Mouse (Mus musculus): Measurements from ENCODE around the gene Hectd4. TPM values are rescaled to one million over a fixed set of nuclear protein-coding genes. Genes with fewer than 3 reads are reported as not detected.

Hectd4 gene
- polyA plus RNA-seq, 1 experiment from 2014 or later, result 7.6 TPM

- Histone ChIP-seq H3K4me2 (peak overlapping the region; percentile 63), H3K27ac (peak overlapping the region; percentile 99), H3K9me3 (replicated peaks) (no peaks in the 10 kb centered on the region), H3K4me1 (replicated peaks) (peaks cover 93% of the 10 kb centered on the region), H3K27me3 (no peaks in the 10 kb centered on the region), H3K36me3 (peaks cover 15% of the 10 kb centered on the region), H3K9ac (peak overlapping the region; percentile 75), H3K4me3 (replicated peaks) (peak overlapping the region; percentile 37)
- DNase-seq (peak; percentile 87), ATAC-seq (ENCODE audit: low read depth) (peak; percentile 97)
- 16% methylated on average over 5 of the region's 5 CpGs for WGBS (ENCODE audit: insufficient replicate concordance)
Observed at GRCm38 (mm10) chr5:121236171-121236570, 16.2 kb downstream of the Hectd4 start.

- Histone ChIP-seq H3K9ac (peak overlapping the region; percentile 44), H3K27ac (peak overlapping the region; percentile 99), H3K4me1 (replicated peaks) (peaks cover 95% of the 10 kb centered on the region), H3K4me3 (replicated peaks) (no peak overlapping the region), H3K27me3 (no peaks in the 10 kb centered on the region), H3K36me3 (peaks cover 8% of the 10 kb centered on the region), H3K4me2 (peak overlapping the region; percentile 12; the same call in 1 of the 2 replicates), H3K9me3 (replicated peaks) (no peaks in the 10 kb centered on the region)
- no peak for DNase-seq
- no peak for ATAC-seq (ENCODE audit: low read depth)
- 72% methylated on average over 2 of the region's 2 CpGs for WGBS (ENCODE audit: insufficient replicate concordance)
Observed at GRCm38 (mm10) chr5:121238208-121238607, 18.2 kb downstream of the Hectd4 start.

GRCm38 (mm10) chr5:121239846-121240245 lies 19.8 kb downstream of the Hectd4 start:
- peaks cover 95% of the 10 kb centered on the region for H3K4me1 ChIP-seq (replicated peaks)
- H3K9ac ChIP-seq, result peak overlapping the region; percentile 67
- H3K9me3 ChIP-seq (replicated peaks), result no peaks in the 10 kb centered on the region
- WGBS (ENCODE audit: insufficient replicate concordance), result 59% methylated on average over 5 of the region's 5 CpGs
- no peaks in the 10 kb centered on the region for H3K27me3 ChIP-seq
- H3K4me3 ChIP-seq (replicated peaks), result no peak overlapping the region
- H3K27ac ChIP-seq, result peak overlapping the region; percentile 99
- no peak for DNase-seq
- H3K36me3 ChIP-seq, result peaks cover 13% of the 10 kb centered on the region
- ATAC-seq (ENCODE audit: low read depth), result no peak
- peak overlapping the region; percentile 37 for H3K4me2 ChIP-seq

- peak overlapping the region; percentile 99 for H3K27ac ChIP-seq
- 0 out of 2 replicates have a peak, but pooled peaks cover 8% of the 10 kb centered on the region for H3K36me3 ChIP-seq
- peak overlapping the region; percentile 9; the same call in 1 of the 2 replicates for H3K4me3 ChIP-seq (replicated peaks)
- peaks cover 97% of the 10 kb centered on the region for H3K4me1 ChIP-seq (replicated peaks)
- H3K9me3 ChIP-seq (replicated peaks), result no peaks in the 10 kb centered on the region
- H3K4me2 ChIP-seq, result peak overlapping the region; percentile 71
- H3K9ac ChIP-seq, result peak overlapping the region; percentile 75
- DNase-seq (no peak), ATAC-seq (ENCODE audit: low read depth) (no peak)
- H3K27me3 ChIP-seq, result no peaks in the 10 kb centered on the region
Observed at GRCm38 (mm10) chr5:121241182-121241581, 21.2 kb downstream of the Hectd4 start.

GRCm38 (mm10) chr5:121242261-121242660 lies 22.2 kb downstream of the Hectd4 start:
- 8% methylated on average over 1 of the region's 1 CpGs for WGBS (ENCODE audit: insufficient replicate concordance)
- ATAC-seq (ENCODE audit: low read depth) (peak; percentile 67), DNase-seq (no peak)
- H3K4me1 ChIP-seq (replicated peaks), result peaks cover 97% of the 10 kb centered on the region
- peaks cover 9% of the 10 kb centered on the region; the same call in 1 of the 2 replicates for H3K36me3 ChIP-seq
- H3K9me3 ChIP-seq (replicated peaks), result no peaks in the 10 kb centered on the region
- H3K4me3 ChIP-seq (replicated peaks), result peak overlapping the region; percentile 35
- peak overlapping the region; percentile 71 for H3K4me2 ChIP-seq
- H3K9ac ChIP-seq, result peak overlapping the region; percentile 75
- peak overlapping the region; percentile 99 for H3K27ac ChIP-seq
- H3K27me3 ChIP-seq, result no peaks in the 10 kb centered on the region

GRCm38 (mm10) chr5:121242701-121243100 lies 22.7 kb downstream of the Hectd4 start:
- ATAC-seq (ENCODE audit: low read depth), result peak; percentile 76
- DNase-seq, result peak; percentile 77
- no peaks in the 10 kb centered on the region for H3K9me3 ChIP-seq (replicated peaks)
- peak overlapping the region; percentile 35 for H3K4me3 ChIP-seq (replicated peaks)
- H3K36me3 ChIP-seq, result peaks cover 13% of the 10 kb centered on the region; the same call in 1 of the 2 replicates
- peaks cover 98% of the 10 kb centered on the region for H3K4me1 ChIP-seq (replicated peaks)
- H3K27ac ChIP-seq, result peak overlapping the region; percentile 99
- H3K4me2 ChIP-seq, result peak overlapping the region; percentile 71
- WGBS (ENCODE audit: insufficient replicate concordance), result 34% methylated on average over 1 of the region's 1 CpGs
- H3K27me3 ChIP-seq, result no peaks in the 10 kb centered on the region
- peak overlapping the region; percentile 75 for H3K9ac ChIP-seq

- DNase-seq (peak; percentile 60), ATAC-seq (ENCODE audit: low read depth) (peak; percentile 60)
- WGBS (ENCODE audit: insufficient replicate concordance), result 23% methylated on average over 1 of the region's 1 CpGs
- H3K4me3 ChIP-seq (replicated peaks), result peak overlapping the region; percentile 29; the same call in 1 of the 2 replicates
- no peaks in the 10 kb centered on the region for H3K9me3 ChIP-seq (replicated peaks)
- peak overlapping the region; percentile 69 for H3K9ac ChIP-seq
- H3K36me3 ChIP-seq, result peaks cover 17% of the 10 kb centered on the region; the same call in 1 of the 2 replicates
- peaks cover 98% of the 10 kb centered on the region for H3K4me1 ChIP-seq (replicated peaks)
- H3K27me3 ChIP-seq, result no peaks in the 10 kb centered on the region
- peak overlapping the region; percentile 99 for H3K27ac ChIP-seq
- H3K4me2 ChIP-seq, result peak overlapping the region; percentile 71
Observed at GRCm38 (mm10) chr5:121243676-121244364, 23.8 kb downstream of the Hectd4 start.

- Histone ChIP-seq H3K36me3 (peaks cover 15% of the 10 kb centered on the region; the same call in 1 of the 2 replicates), H3K4me2 (peak overlapping the region; percentile 71), H3K4me3 (replicated peaks) (peak overlapping the region; percentile 23), H3K9ac (peak overlapping the region; percentile 69), H3K9me3 (replicated peaks) (no peaks in the 10 kb centered on the region), H3K27me3 (no peaks in the 10 kb centered on the region), H3K27ac (peak overlapping the region; percentile 99), H3K4me1 (replicated peaks) (peaks cover 98% of the 10 kb centered on the region)
- ATAC-seq (ENCODE audit: low read depth) (peak; percentile 50), DNase-seq (peak; percentile 61)
- 16% methylated on average over 5 of the region's 5 CpGs for WGBS (ENCODE audit: insufficient replicate concordance)
Observed at GRCm38 (mm10) chr5:121244365-121244731, 24.3 kb downstream of the Hectd4 start.

GRCm38 (mm10) chr5:121245201-121245600 lies 25.2 kb downstream of the Hectd4 start:
- ATAC-seq (ENCODE audit: low read depth) (peak; percentile 41), DNase-seq (no peak)
- WGBS (ENCODE audit: insufficient replicate concordance), result 37% methylated on average over 7 of the region's 7 CpGs
- H3K9ac ChIP-seq, result peak overlapping the region; percentile 69
- peaks cover 15% of the 10 kb centered on the region; the same call in 1 of the 2 replicates for H3K36me3 ChIP-seq
- no peaks in the 10 kb centered on the region for H3K9me3 ChIP-seq (replicated peaks)
- peak overlapping the region; percentile 71 for H3K4me2 ChIP-seq
- peak overlapping the region; percentile 99 for H3K27ac ChIP-seq
- H3K27me3 ChIP-seq, result no peaks in the 10 kb centered on the region
- H3K4me3 ChIP-seq (replicated peaks), result peak overlapping the region; percentile 23
- H3K4me1 ChIP-seq (replicated peaks), result peaks cover 98% of the 10 kb centered on the region

GRCm38 (mm10) chr5:121248766-121249394 lies 28.9 kb downstream of the Hectd4 start:
- ATAC-seq (ENCODE audit: low read depth) (peak; percentile 49), DNase-seq (no peak)
- no peaks in the 10 kb centered on the region for H3K27me3 ChIP-seq
- no peaks in the 10 kb centered on the region for H3K9me3 ChIP-seq (replicated peaks)
- peak overlapping the region; percentile 86 for H3K27ac ChIP-seq
- no peak overlapping the region for H3K4me3 ChIP-seq (replicated peaks)
- WGBS (ENCODE audit: insufficient replicate concordance), result 56% methylated on average over 3 of the region's 3 CpGs
- H3K4me2 ChIP-seq, result peak overlapping the region; percentile 25
- H3K9ac ChIP-seq, result peak overlapping the region; percentile 64
- peaks cover 29% of the 10 kb centered on the region for H3K36me3 ChIP-seq
- H3K4me1 ChIP-seq (replicated peaks), result peaks cover 89% of the 10 kb centered on the region

- H3K27me3 ChIP-seq, result no peaks in the 10 kb centered on the region
- H3K4me1 ChIP-seq (replicated peaks), result peaks cover 87% of the 10 kb centered on the region
- peaks cover 37% of the 10 kb centered on the region for H3K36me3 ChIP-seq
- no peak for ATAC-seq (ENCODE audit: low read depth)
- WGBS (ENCODE audit: insufficient replicate concordance), result 66% methylated on average over 3 of the region's 3 CpGs
- H3K9me3 ChIP-seq (replicated peaks), result no peaks in the 10 kb centered on the region
- DNase-seq, result no peak
- no peak overlapping the region for H3K4me3 ChIP-seq (replicated peaks)
- H3K9ac ChIP-seq, result peak overlapping the region; percentile 49
- no peak overlapping the region for H3K4me2 ChIP-seq
- H3K27ac ChIP-seq, result peak overlapping the region; percentile 86
Observed at GRCm38 (mm10) chr5:121249693-121250092, 29.7 kb downstream of the Hectd4 start.

Data from liver, embryonic 13.5 days (tissue).